Mouse (Mus musculus): ENCODE results near the gene Tmem39b. TPM values are rescaled to one million over a fixed set of nuclear protein-coding genes. Genes with fewer than 3 reads are reported as not detected.
A peak's percentile ranks its signal among the peaks of the same experiment; 100 is the strongest.
"Not testable (repeated sequence)": the region's sequence is repeated elsewhere in the genome, so short reads cannot be mapped to it uniquely, and the experiment has no call there.

Tmem39b gene
- polyA plus RNA-seq, 1 experiment, result 25.7 TPM

- TF ChIP-seq CTCF (IDR thresholded peaks at IDR 0.05; ENCODE audit: insufficient read depth, low read length) (no peak), POLR2A (IDR thresholded peaks at IDR 0.05; ENCODE audit: borderline replicate concordance, extremely low read depth, low read depth, low read length) (no peak)
- 60% methylated on average over 5 of the region's 5 CpGs for WGBS
- no peak for DNase-seq
- Histone ChIP-seq H3K4me3 (replicated peaks; ENCODE audit: extremely low read depth, low read depth, low read length) (no peak overlapping the region), H3K4me1 (ENCODE audit: control insufficient read depth, insufficient read depth, low read length) (peaks cover 2% of the 10 kb centered on the region)
Observed at GRCm38 (mm10) chr4:129731423-129731822, 34.8 kb upstream of the Tmem39b start.

GRCm38 (mm10) chr4:129716310-129716709 lies 19.7 kb upstream of the Tmem39b start:
- DNase-seq, result no peak
- H3K4me3 ChIP-seq (replicated peaks; ENCODE audit: extremely low read depth, low read depth, low read length), result no peak overlapping the region
- 81% methylated on average over 9 of the region's 9 CpGs for WGBS
- TF ChIP-seq POLR2A (IDR thresholded peaks at IDR 0.05; ENCODE audit: borderline replicate concordance, extremely low read depth, low read depth, low read length), result no peak
- no peak for TF ChIP-seq CTCF (IDR thresholded peaks at IDR 0.05; ENCODE audit: insufficient read depth, low read length)
- no peaks in the 10 kb centered on the region for H3K4me1 ChIP-seq (ENCODE audit: control insufficient read depth, insufficient read depth, low read length)

- no peak overlapping the region for H3K4me3 ChIP-seq (replicated peaks; ENCODE audit: extremely low read depth, low read depth, low read length)
- TF ChIP-seq CTCF (IDR thresholded peaks at IDR 0.05; ENCODE audit: insufficient read depth, low read length), result no peak
- TF ChIP-seq POLR2A (IDR thresholded peaks at IDR 0.05; ENCODE audit: borderline replicate concordance, extremely low read depth, low read depth, low read length), result no peak
- DNase-seq, result no peak
- 87% methylated on average over 8 of the region's 8 CpGs for WGBS
- H3K4me1 ChIP-seq (ENCODE audit: control insufficient read depth, insufficient read depth, low read length), result no peaks in the 10 kb centered on the region
Observed at GRCm38 (mm10) chr4:129709486-129710129, 13.0 kb upstream of the Tmem39b start.

- no peak for TF ChIP-seq CTCF (IDR thresholded peaks at IDR 0.05; ENCODE audit: insufficient read depth, low read length)
- Histone ChIP-seq H3K4me1 (ENCODE audit: control insufficient read depth, insufficient read depth, low read length) (peaks cover 2% of the 10 kb centered on the region; the same call in 1 of the 2 replicates), H3K4me3 (replicated peaks; ENCODE audit: extremely low read depth, low read depth, low read length) (no peak overlapping the region)
- no peak for DNase-seq
- 69% methylated on average over 3 of the region's 3 CpGs for WGBS
Observed at GRCm38 (mm10) chr4:129706750-129707149, 10.1 kb upstream of the Tmem39b start.

GRCm38 (mm10) chr4:129702454-129702853 lies 5.8 kb upstream of the Tmem39b start:
- TF ChIP-seq POLR2A (IDR thresholded peaks at IDR 0.05; ENCODE audit: borderline replicate concordance, extremely low read depth, low read depth, low read length) (no peak), CTCF (IDR thresholded peaks at IDR 0.05; ENCODE audit: insufficient read depth, low read length) (no peak)
- WGBS, result 23% methylated on average over 11 of the region's 11 CpGs

GRCm38 (mm10) chr4:129701503-129702377 lies 5.1 kb upstream of the Tmem39b start:
- 38% methylated on average over 17 of the region's 17 CpGs for WGBS
- TF ChIP-seq POLR2A (IDR thresholded peaks at IDR 0.05; ENCODE audit: borderline replicate concordance, extremely low read depth, low read depth, low read length) (no peak), CTCF (IDR thresholded peaks at IDR 0.05; ENCODE audit: insufficient read depth, low read length) (peak; percentile 37)
- Histone ChIP-seq H3K4me1 (ENCODE audit: control insufficient read depth, insufficient read depth, low read length) (peaks cover 2% of the 10 kb centered on the region; the same call in 1 of the 2 replicates), H3K4me3 (replicated peaks; ENCODE audit: extremely low read depth, low read depth, low read length) (no peak overlapping the region)
- peak; percentile 81 for DNase-seq

More at GRCm38 (mm10) chr4:129702454-129702853, 5.8 kb upstream of the Tmem39b start:
- DNase-seq, result no peak
- Histone ChIP-seq H3K4me3 (replicated peaks; ENCODE audit: extremely low read depth, low read depth, low read length) (no peak overlapping the region), H3K4me1 (ENCODE audit: control insufficient read depth, insufficient read depth, low read length) (peaks cover 2% of the 10 kb centered on the region; the same call in 1 of the 2 replicates)

GRCm38 (mm10) chr4:129700661-129701060 lies 4.0 kb upstream of the Tmem39b start:
- WGBS, result 86% methylated on average over 6 of the region's 6 CpGs
- not testable (repeated sequence) for H3K4me1 ChIP-seq (ENCODE audit: control insufficient read depth, insufficient read depth, low read length); DNase-seq; H3K4me3 ChIP-seq (replicated peaks; ENCODE audit: extremely low read depth, low read depth, low read length)

- peaks cover 2% of the 10 kb centered on the region; the same call in 1 of the 2 replicates for H3K4me1 ChIP-seq (ENCODE audit: control insufficient read depth, insufficient read depth, low read length)
- H3K4me3 ChIP-seq (replicated peaks; ENCODE audit: extremely low read depth, low read depth, low read length), result no peak overlapping the region
- WGBS, result 68% methylated on average over 1 of the region's 1 CpGs
- TF ChIP-seq POLR2A (IDR thresholded peaks at IDR 0.05; ENCODE audit: borderline replicate concordance, extremely low read depth, low read depth, low read length), result no peak
- TF ChIP-seq CTCF (IDR thresholded peaks at IDR 0.05; ENCODE audit: insufficient read depth, low read length), result no peak
- no peak for DNase-seq
Observed at GRCm38 (mm10) chr4:129700216-129700615, 3.6 kb upstream of the Tmem39b start.

- Histone ChIP-seq H3K4me1 (ENCODE audit: control insufficient read depth, insufficient read depth, low read length) (peaks cover 2% of the 10 kb centered on the region; the same call in 1 of the 2 replicates), H3K4me3 (replicated peaks; ENCODE audit: extremely low read depth, low read depth, low read length) (no peak overlapping the region)
- whole genome bisulfite sequencing, result 79% methylated on average over 7 of the region's 7 CpGs
- DNase-seq, result no peak
- TF ChIP-seq POLR2A (IDR thresholded peaks at IDR 0.05; ENCODE audit: borderline replicate concordance, extremely low read depth, low read depth, low read length) (no peak), CTCF (IDR thresholded peaks at IDR 0.05; ENCODE audit: insufficient read depth, low read length) (no peak)
Observed at GRCm38 (mm10) chr4:129697191-129697590, 553 bp upstream of the Tmem39b start.

- 15% methylated on average over 6 of the region's 6 CpGs for WGBS
- TF ChIP-seq POLR2A (IDR thresholded peaks at IDR 0.05; ENCODE audit: borderline replicate concordance, extremely low read depth, low read depth, low read length) (no peak), CTCF (IDR thresholded peaks at IDR 0.05; ENCODE audit: insufficient read depth, low read length) (no peak)
- peak overlapping the region; percentile 83 for H3K4me3 ChIP-seq (replicated peaks; ENCODE audit: extremely low read depth, low read depth, low read length)
- no peaks in the 10 kb centered on the region for H3K4me1 ChIP-seq (ENCODE audit: control insufficient read depth, insufficient read depth, low read length)
- no peak for DNase-seq
Observed at GRCm38 (mm10) chr4:129695815-129696157, 852 bp downstream of the Tmem39b start.

All from lung, adult 2 months (tissue).